Mouse (Mus musculus): ENCODE measurements at regions not wholly inside any gene's neighbourhood (a gene's known extent, or its start where the extent isn't known, plus 50 kb on each side); places are given as distances from the start of the nearest gene placed in this dataset.

- TF ChIP-seq CTCF (conservative IDR thresholded peaks at IDR 0.05; ENCODE audit: low read length) (no peak), POU5F1 (IDR thresholded peaks at IDR 0.05; ENCODE audit: borderline replicate concordance, low read length) (no peak)
These were observed 90.6 kb downstream of the Adamts1 start for GRCm38 (mm10) chr16:85712291-85712690.
